Mouse (Mus musculus): ENCODE data around the gene Abhd12.
"Not testable (repeated sequence)": the region's sequence is repeated elsewhere in the genome, so short reads cannot be mapped to it uniquely, and the experiment has no call there.

Gene Abhd12

DNA sequence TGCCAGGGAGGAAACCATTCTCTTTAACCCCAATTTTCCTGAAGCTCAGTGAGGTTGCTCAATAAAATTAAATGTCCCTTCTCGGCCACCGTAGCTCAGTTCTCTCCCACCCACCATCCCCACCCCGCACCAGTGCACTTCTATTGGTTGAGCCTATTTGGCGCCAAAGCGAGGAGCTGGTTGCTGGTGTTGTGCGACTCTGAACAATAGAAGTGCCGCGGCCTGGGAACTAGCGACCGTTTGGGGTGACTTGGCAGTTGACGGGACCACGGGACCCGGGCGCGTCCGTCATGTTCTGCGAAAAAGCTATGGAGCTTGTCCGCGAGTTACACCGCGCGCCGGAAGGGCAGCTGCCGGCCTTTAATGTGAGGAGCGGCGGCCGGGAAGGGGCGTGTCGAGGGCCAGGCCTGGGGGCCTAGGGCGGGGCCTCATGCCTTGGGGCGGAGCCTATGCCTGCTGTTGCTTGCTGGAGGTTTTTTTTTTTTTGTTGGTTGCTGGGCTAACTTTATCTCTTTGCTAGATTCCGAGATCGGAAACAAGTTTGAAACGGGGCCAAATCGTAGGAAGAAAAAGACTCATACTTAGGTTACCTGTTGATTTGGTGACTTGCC lies 5.0 kb upstream of the Abhd12 start:
- in situ Hi-C loops (cut with MseI, MboI) = no loop called here

DNA sequence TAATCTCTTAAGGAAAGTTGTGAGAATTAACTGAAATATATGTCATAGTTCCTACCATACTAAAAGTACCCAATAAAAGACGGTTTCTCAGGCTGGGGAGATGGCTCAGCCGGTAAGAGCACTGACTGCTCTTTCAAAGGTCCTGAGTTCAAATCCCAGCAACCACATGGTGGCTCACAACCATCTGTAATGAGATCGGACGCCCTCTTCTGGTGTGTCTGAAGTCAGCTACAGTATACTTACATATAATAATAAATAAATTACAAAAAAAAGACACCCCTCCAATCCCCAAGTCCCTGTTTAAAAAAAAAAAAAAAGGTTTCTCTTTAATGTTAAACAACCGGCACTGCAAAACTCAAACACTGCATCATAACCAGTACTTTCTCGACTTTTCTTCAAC lies 4.3 kb upstream of the Abhd12 start:
- in situ Hi-C loops (cut with MseI, MboI) = not testable (repeated sequence)

DNA sequence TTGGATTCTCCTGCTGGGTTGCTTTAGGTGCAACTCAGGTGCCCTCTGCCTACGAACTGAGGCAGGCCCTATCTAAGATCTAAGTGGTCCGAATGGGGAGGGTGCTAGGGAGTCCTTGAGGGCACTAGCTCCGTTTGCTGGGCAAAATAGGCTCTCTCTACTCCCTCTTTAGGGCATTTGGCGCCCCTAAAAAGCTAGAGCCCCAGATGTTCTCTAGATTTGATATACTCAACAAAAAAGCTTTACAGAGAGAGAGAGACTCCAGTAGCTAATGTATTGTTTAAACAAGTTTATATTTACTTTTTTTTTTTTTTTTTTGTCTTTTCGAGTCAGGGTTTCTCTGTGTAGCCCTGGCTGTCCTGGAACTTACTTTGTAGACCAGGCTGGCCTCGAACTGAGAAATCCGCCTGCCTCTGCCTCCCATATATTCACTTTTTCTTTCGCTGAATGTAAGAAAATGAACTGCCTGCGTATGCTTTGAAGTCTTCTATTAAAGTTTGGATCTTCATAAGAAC lies 452 bp upstream of the Abhd12 start, which contains the start of gene Gins1:
TSS of gene Gins1 (plus strand) at position 465 of the 515 bp plus-strand sequence.
- in situ Hi-C loops (cut with MseI, MboI) = no loop called here

DNA sequence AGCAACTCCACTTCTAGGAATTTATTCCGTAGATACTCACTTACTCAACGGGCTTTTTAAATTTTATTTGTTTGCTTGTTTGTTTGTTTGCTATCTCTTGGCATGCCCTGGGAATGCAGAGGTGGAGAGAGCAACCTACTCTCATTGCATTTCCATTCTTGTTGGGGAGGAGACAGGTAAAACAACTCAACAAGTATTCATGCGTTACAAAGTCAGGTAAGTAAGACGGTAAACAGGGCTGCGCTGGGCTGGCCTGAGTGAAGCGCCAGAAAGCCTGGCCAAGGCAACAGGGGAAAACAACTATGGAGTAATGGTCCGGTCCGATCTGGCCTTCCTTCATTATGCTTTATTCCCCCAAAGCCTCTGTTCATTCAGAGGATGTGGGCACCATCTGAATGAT lies 2.2 kb downstream of the Abhd12 start:
- in situ Hi-C loops (cut with MseI, MboI) = no loop called here

DNA sequence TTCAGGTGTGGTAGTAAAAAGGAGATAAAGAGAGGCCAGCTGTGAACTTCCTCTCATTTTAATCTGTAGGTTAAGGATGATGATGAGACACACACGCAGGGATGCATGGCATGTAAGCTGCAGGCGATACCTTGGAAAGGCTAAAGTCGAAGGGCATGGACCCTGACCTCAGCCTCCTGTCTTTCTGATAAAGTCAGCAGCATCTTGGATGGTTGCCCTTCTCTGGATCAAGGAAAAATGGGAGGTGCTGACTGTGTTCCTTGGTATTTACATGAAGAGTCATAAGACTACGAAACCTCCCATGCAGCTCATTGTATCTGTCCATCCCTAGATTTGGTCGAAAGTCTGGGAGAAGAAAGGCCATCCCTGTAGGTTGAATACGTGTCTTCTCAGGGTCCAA lies 4.2 kb downstream of the Abhd12 start:
- in situ Hi-C loops (cut with MseI, MboI) = no loop called here

DNA sequence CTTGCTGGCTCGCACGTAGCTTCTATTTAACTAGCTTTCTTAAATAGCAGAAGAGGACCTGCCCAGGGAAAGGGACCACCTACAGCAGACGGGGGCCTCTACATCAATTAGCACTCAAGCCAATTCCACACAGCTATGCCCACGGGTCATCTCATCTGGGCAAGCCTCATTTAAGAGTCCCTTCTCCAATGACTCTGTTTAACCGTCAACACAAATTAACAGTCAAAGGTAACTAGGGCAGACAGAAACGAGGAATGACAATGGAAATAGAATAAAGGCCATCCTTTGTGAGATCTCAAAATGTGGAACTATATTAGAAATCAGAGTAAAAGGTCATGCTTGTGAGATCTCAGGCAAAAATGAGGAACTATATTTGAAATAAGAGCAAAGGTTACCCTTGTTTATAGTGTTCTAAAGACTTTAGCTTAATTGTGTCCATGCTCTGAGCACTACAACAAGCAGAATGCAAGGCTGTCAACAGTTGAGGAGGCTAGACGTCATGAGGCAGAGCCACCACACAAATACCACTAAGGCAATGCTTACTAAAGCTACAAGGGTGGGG lies 8.8 kb downstream of the Abhd12 start:
- in situ Hi-C loops (cut with MseI, MboI) = no loop called here

DNA sequence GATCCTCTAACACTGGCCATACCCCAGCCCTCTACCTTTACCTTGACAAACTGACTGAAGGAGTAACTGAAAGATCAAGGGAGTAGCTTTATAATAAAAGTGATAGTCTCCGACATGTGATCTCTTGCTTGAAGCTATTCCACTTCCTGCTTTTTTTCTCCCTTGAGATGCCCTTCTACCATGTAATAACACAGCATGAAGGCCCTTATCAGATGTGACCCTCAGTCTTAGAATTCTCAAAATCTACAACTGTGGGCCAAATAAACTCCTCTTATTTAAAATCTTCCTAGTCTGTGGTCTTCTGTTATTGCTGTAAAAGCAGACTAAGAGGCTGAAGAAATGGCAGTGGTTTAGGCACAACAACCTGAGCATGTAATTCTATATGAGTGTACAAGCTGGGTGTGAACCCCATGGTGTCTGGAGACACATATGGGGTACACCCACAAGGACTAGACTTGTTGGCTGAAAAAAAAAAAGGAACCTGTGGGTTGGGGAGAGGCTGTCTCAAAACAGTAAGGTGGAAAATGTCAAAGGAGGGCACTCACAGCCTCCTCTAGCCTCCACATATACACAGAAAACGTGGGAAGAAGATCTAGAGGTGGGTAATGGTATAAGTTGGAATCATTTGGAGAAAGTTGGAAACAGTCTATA lies 9.8 kb downstream of the Abhd12 start:
- in situ Hi-C loops (cut with MseI, MboI) = no loop called here

DNA sequence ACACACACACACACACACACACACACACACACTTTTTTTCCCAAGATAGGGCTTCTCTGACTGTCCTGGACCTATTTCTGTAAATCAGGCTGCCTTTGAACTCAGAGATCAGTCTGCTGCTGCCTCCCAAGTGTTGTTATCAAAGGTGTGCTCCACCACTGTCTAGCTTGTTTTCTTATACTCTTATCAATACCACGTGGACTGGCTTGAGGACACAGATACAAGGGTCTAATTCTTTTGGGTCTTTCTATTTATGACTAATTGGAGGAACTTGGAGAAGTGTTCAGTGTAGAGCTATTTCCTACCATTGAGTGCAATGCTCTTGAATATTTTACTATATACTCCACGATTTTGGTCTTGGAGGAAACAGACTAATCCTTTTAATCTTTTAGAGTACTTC lies 17.2 kb downstream of the Abhd12 start:
- in situ Hi-C loops (cut with MseI, MboI) = no loop called here

DNA sequence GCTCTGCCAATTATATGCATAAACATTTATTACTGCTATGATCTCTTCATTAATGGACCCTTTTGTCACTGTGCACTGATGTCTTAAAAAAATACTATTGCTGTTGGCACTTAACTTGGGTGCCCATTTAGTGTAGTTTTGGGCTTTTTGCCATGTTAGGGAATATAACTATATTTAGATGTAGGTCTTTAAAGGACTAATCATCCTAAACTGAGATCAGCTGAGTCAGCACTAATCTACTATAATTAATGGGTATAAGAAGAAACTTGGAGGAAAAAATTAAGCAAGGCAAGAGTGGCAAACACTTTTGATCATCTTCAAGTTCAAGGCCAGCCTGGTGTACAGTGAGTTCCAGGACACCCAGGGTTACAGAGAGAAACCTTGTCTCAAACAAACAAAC lies 18.2 kb downstream of the Abhd12 start:
- in situ Hi-C loops (cut with MseI, MboI) = no loop called here

DNA sequence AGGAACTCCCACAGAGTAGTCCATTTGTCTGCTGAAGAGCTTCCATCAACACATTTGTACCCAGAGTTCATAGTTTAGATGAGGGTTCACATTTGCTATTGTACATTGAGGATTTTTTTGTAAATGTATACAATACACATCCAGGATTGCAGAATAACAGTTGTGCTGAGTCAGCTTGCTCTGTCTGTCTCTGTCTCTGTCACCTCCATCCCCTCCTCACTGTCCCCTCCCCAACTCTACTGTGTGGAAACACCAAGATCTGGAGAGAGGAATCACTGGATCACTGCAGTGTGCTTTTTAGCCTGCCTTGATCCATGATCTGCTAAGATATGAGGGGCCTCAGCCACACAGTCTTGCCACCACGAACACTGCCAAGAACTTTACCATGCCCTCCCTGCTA lies 18.7 kb downstream of the Abhd12 start:
- in situ Hi-C loops (cut with MseI, MboI) = no loop called here

DNA sequence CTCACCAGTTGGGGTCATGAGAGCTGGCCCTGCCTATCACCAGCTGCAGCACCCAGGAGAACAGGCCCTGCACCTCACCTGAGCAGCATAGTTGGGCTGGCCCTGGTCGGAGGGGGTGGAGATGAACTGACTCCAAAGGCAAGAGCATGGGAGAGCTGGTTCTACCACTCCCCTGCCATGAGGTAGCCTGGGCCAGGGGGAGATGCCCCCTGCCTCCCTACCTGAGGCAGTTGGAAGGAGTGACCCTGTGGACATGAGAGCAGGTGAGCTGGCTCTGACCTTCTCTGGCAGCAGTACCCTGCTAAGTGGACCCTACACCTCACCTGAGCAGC lies 19.8 kb downstream of the Abhd12 start:
- in situ Hi-C loops (cut with MseI, MboI) = no loop called here

DNA sequence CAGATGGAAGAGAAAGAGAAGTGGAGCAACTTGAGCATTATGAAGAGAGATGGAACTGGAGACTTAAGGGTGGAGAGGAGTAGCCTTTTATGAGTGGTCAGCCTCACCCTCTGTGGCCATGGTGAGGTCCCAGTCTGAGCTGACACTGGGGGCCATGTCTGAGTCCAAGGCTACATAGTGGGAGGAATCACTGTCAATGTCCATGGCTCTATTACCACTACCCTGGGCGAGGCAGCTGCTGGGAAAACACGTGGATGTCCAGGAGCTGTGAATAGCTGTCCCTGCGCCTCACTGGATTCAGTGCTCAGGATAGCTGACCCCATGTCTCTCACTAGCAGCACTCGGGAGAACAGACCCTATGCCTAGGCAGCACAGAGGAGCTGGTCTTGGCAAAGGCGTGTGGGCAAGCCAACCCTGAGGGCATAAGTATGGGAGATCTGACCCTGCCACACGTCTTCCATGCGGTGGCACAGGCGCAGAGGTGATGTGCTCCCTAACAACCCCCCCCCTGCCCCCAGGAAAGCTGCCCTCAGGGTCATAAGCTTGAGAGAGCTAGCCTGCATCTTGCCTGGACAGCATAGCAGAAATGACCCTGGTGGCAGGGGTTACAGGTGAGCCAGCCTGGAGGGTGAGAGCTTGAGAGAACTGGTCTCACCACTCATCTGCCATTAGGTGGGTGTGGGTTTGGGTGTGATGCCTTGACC lies 20.3 kb downstream of the Abhd12 start:
- in situ Hi-C loops (cut with MseI, MboI) = no loop called here

DNA sequence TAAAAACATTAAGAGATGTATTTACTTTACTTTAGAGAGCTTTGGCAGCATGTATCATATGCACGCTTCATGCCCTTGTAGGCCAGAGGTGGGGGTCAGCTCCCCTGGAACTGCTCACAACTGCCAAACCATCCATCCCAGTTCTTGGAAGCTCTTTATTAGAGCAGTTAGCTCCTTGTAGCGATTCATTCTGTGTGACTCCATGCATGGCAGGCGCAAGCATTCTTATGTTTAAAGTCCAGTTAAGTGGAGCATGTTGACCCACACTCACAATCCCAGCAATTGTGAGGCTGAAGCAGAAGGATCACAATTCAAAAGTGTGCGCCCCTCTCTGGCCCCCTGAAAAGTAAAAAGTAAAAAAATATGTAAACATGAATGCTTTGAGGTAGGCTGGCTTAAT lies 27.0 kb downstream of the Abhd12 start:
- in situ Hi-C loops (cut with MseI, MboI) = no loop called here

DNA sequence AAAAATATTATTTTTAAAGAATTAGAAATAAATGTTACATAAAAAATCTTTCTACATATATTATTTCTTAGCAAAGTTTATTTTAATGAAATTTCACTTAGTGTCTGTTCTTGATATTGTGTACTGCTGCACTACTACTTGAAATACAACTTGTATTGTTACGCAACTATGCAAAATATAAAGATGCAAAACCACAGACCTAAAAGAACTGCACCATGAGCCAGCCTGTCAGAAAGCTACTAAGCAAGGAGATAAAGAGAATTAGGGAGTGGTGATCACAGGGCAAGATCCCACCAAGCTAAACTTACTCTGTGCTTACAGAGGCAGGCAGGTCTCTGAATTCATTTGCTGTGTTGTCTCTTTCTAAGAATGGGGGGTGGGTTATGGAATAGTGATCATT lies 29.3 kb downstream of the Abhd12 start:
- in situ Hi-C loops (cut with MseI, MboI) = no loop called here

DNA sequence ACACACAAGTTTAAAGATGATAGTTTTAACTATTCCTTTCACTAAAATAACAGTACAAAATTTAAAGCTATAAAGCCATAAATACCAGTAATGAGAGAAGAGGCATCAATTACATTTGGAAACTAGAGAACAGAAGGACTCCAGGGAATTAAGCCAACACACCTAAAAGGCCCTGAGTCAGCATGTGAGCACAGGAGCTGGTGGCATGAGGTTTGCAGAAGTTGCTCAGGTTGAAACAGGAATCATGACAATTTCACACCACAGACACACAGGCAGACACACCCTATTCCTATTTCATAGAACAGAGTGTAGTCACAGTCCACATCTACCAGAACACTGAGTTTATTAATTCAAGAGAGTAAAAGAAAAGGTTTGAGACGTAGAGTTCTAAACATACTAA lies 30.0 kb downstream of the Abhd12 start:
- in situ Hi-C loops (cut with MseI, MboI) = no loop called here

DNA sequence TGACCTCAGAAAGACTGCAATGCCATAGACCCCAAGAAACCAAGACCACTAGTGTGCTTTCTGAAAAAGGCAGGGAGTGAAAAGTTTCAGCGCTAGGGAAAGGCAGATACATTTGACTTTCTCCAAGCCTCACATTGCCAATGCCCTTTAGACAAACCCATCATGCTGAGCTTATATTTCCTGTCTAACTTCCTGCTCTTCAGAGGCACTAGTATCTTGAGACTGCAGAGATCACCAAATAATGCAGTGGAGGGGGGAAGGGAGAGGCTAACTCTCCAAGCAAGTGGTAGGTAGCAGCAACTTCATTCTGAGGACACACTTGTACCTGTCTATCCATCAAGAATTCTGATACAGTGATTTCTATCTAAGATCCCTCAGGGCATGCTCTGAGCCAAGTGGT lies 35.1 kb downstream of the Abhd12 start:
- in situ Hi-C loops (cut with MseI, MboI) = no loop called here

DNA sequence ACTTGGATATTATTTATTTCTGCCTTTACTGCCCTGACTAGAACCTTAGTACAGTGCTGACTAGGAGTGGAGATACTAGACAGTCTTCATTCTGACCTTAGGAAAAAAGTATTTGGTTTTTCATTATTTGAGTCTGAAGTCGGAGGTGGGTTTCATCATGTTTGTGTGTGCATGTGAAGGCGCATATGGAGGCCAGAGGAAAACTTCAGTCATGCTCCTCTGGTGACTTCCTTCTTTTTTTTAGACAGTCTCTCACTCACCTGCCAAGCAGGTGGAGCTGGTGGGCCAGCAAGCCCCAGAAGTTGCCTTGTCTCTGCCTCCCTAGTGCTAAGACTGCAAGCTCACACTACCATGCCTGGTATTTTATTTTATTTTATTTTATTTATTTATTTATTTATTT lies 37.5 kb downstream of the Abhd12 start:
- in situ Hi-C loops (cut with MseI, MboI) = no loop called here

DNA sequence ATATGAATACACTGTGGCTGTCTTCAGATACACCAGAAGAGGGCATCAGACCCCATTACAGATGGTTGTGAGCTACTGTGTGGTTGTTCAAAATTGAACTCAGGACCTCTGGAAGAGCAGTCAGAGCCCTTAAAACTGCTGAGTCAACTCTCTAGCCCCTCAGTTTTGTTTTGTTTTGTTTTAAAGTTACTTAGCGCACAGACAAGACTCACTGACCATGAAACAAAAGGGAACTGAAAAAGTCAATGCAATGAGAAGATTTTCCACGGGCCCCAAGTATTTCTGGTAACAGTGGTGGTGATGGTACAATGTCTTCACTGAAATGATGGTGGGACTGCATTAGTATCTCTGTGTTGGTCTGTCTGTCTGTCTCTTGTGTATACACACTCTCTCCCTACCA lies 43.4 kb downstream of the Abhd12 start:
- in situ Hi-C loops (cut with MseI, MboI) = no loop called here

DNA sequence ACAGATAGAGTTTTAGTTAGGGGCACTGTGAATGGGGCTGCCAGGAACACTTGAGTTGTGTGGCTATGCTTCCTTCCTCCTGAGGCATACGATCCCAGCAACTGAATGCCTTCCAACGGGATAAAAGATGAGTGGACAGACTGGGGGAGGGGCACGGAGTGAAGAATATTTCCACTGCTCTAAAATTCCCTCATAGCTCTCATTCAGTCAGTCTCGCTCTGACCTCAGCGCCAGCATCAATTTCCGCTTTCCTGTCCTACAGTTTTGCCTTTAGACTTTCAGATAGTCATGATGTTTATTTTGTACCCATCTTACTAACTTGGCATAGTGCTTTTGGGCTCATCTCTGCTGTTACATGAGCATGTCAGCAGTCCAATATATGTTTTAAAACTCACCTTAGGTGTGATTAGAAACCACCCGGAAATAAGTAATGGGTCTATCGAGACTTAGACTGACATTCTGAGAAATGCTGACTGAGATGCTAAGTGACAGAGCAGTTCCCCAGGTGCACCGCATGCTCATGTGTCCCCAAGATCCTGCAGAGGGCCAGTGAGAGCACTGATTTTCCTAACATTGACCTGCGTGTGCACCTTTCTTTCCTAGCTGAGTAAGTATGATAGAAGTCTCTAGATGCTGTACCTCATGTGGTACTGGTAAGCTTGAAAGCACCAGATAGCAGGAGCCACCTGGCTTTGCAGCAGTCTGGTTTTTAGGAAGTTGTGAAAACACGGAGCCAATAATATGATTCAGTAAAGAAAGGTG lies 44.7 kb downstream of the Abhd12 start:
- in situ Hi-C loops (cut with MseI, MboI) = no loop called here

DNA sequence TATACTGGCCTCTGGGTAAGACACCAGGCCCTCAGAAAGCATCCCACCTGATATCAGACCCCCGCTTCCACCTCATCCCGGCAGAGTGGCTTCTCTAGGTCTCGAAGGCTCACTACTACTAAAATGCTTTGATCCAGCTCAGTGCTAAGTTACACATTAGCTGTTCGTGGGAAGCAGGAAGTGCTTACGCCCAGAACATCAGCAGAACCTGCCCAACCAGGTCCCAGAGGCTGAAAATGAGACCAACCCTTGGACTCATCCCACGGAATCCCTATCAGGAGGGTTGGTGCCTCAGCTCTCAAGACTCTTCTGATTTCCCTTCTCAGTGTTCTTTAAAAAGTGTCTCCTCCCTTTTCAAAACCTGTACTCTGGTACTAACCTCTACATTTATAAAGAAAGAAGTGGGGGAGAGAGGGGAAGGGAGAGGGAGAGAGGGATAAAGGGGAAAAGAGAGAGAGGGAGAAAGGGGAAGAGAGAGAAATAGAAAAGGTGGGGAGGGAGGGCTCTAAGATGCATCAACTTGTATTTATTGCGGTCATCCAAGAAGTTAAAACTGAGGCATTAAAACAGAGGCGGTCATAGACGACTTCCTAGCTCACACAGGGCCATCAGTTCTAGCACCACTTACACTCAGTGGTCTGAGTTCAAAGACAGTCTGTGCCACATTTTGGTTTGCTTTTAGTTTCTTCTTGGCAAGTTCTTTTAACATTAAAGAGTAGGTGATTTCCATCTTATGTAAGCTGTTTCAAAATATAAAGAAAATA lies 45.6 kb downstream of the Abhd12 start:
- in situ Hi-C loops (cut with MseI, MboI) = no loop called here

DNA sequence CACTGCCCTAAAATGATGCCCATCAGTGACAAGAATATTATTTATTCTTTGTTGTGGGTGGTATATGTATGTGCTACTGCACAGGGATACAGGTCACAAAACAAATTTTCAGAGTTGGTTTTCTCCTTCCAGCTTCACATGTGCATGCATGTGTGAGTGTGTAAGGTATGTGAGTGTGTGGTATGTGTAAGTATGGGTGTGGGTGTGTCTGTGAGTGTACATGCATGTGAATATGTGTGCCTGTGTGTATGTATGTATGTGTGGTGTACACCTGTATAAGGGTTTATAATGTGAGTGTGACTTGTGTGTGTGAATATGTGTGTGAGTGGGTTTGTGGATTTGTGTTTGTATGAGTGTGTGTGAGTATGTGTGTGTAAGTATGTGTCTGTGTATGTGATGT lies 49.4 kb downstream of the Abhd12 start:
- in situ Hi-C loops (cut with MseI, MboI) = no loop called here

Data from mouse trophoblast stem cell (cell line).